Mouse (Mus musculus): ENCODE measurements around the gene Exo5. TPM values are rescaled to one million over a fixed set of nuclear protein-coding genes. Genes with fewer than 3 reads are reported as not detected.

Exo5 gene
- polyA plus RNA-seq, 1 experiment from 2014 or later: 25.1 TPM

- 34% methylated on average over 6 of the region's 6 CpGs for WGBS
- Histone ChIP-seq H3K4me2 (peak overlapping the region; percentile 88), H3K36me3 (ENCODE audit: insufficient read depth) (peaks cover 4% of the 10 kb centered on the region; the same call in 1 of the 2 replicates), H3K9ac (peak overlapping the region; percentile 81), H3K27ac (ENCODE audit: low read depth) (peak overlapping the region; percentile 85), H3K4me3 (ENCODE audit: low read depth, low read length) (peak overlapping the region; percentile 81), H3K27me3 (ENCODE audit: insufficient read depth, low read length) (no peaks in the 10 kb centered on the region), H3K4me1 (ENCODE audit: insufficient read depth) (peaks cover 5% of the 10 kb centered on the region; the same call in 1 of the 2 replicates), H3K9me3 (ENCODE audit: low read depth, low read length) (no peaks in the 10 kb centered on the region)
- ATAC-seq (ENCODE audit: insufficient read depth): no peak; the same call in 1 of the 2 replicates
- peak; percentile 40 for DNase-seq
- no peak for TF ChIP-seq CTCF (IDR thresholded peaks at IDR 0.05; ENCODE audit: low read depth)
Observed at GRCm38 (mm10) chr4:120952163-120952562, 27.3 kb upstream of the Exo5 start.

GRCm38 (mm10) chr4:120951428-120951973, 26.7 kb upstream of the Exo5 start, which contains the start of gene Zfp69:
Gene Zfp69, minus strand, starts transcription at chr4:120951699.
- peak; percentile 98 for ATAC-seq (ENCODE audit: insufficient read depth)
- Histone ChIP-seq H3K9ac (peak within 1 kb of the TSS; percentile 81), H3K4me3 (ENCODE audit: low read depth, low read length) (peak within 1 kb of the TSS; percentile 81), H3K4me1 (ENCODE audit: insufficient read depth) (peaks cover 5% of the 10 kb centered on the region; the same call in 1 of the 2 replicates), H3K27ac (ENCODE audit: low read depth) (peak within 1 kb of the TSS; percentile 92), H3K27me3 (ENCODE audit: insufficient read depth, low read length) (no peaks in the 10 kb centered on the region), H3K9me3 (ENCODE audit: low read depth, low read length) (no peaks in the 10 kb centered on the region), H3K36me3 (ENCODE audit: insufficient read depth) (peaks cover 11% of the 10 kb centered on the region), H3K4me2 (peak within 1 kb of the TSS; percentile 88)
- DNase-seq: peak; percentile 94
- TF ChIP-seq CTCF (IDR thresholded peaks at IDR 0.05; ENCODE audit: low read depth): no peak
- WGBS: 0% methylated on average over 58 of the region's 60 CpGs

DNA sequence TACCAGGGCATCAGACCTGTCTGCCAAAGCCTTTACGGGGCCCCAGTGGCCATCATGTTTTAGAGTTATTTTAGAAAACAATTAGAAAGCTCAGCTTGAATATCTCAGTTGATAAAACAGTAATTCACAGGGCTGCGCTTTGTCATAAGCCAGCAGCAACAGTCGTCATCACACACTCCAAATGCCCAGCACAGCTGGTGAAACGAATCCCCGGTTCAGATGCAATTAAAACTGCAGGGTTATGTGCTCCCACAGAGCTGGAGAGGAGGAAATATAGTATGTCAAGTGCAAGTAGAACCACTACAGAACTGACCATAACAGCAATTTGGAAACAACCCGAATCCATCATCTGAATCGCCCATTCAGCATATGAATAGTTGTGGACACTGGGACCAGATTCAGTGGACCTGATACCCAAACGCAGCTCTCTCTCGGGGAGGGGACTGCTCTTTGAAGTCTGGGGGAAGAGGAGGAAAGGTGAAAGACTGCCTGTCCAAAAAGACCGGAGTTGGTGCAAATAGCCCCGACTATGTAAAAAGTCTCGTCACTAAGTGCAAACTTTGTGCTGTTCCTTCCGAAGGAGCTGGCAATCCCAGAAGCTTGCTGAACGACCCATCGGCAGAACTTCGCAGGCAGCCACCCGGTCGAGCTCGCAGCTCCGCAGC, 26.1 kb upstream of the Exo5 start:
- 3% methylated on average over 20 of the region's 20 CpGs for WGBS
- DNase-seq (peak; percentile 60), ATAC-seq (ENCODE audit: insufficient read depth) (peak; percentile 12; the same call in 1 of the 2 replicates)
- H3K4me3 ChIP-seq (ENCODE audit: low read depth, low read length): peak overlapping the region; percentile 81
- no peaks in the 10 kb centered on the region for H3K27me3 ChIP-seq (ENCODE audit: insufficient read depth, low read length)
- peak overlapping the region; percentile 92 for H3K27ac ChIP-seq (ENCODE audit: low read depth)
- peaks cover 5% of the 10 kb centered on the region; the same call in 1 of the 2 replicates for H3K4me1 ChIP-seq (ENCODE audit: insufficient read depth)
- TF ChIP-seq CTCF (IDR thresholded peaks at IDR 0.05; ENCODE audit: low read depth): no peak
- no peaks in the 10 kb centered on the region for H3K9me3 ChIP-seq (ENCODE audit: low read depth, low read length)
- peaks cover 17% of the 10 kb centered on the region for H3K36me3 ChIP-seq (ENCODE audit: insufficient read depth)
- peak overlapping the region; percentile 88 for H3K4me2 ChIP-seq
- H3K9ac ChIP-seq: peak overlapping the region; percentile 81

DNA sequence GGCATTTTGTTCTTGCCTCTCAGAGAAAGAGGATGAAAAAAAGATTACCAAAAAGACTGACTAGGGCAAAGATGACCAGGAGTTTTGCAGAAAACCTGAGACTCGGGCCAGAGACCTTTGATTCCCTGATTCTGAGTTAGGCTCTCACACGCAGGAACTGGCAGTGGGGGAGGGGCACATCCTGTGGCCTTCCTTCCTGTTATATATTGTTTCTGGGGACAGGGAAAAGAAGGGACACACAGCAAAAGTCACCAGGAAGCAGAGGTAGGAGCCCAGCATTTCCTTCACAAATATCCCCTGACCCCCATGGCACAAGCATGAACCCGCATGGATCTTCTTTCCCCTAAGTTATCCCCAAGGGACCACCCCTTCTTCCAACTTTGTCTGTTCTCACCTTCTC, 24.1 kb upstream of the Exo5 start:
- H3K4me2 ChIP-seq: peak overlapping the region; percentile 88
- peaks cover 27% of the 10 kb centered on the region for H3K36me3 ChIP-seq (ENCODE audit: insufficient read depth)
- no peak overlapping the region for H3K9ac ChIP-seq
- H3K9me3 ChIP-seq (ENCODE audit: low read depth, low read length): no peaks in the 10 kb centered on the region
- H3K27ac ChIP-seq (ENCODE audit: low read depth): no peak overlapping the region
- no peak for TF ChIP-seq CTCF (IDR thresholded peaks at IDR 0.05; ENCODE audit: low read depth)
- DNase-seq (peak; percentile 59), ATAC-seq (ENCODE audit: insufficient read depth) (no peak)
- peaks cover 5% of the 10 kb centered on the region; the same call in 1 of the 2 replicates for H3K4me1 ChIP-seq (ENCODE audit: insufficient read depth)
- no peak overlapping the region for H3K4me3 ChIP-seq (ENCODE audit: low read depth, low read length)
- WGBS: 49% methylated on average over 3 of the region's 3 CpGs
- H3K27me3 ChIP-seq (ENCODE audit: insufficient read depth, low read length): no peaks in the 10 kb centered on the region

DNA sequence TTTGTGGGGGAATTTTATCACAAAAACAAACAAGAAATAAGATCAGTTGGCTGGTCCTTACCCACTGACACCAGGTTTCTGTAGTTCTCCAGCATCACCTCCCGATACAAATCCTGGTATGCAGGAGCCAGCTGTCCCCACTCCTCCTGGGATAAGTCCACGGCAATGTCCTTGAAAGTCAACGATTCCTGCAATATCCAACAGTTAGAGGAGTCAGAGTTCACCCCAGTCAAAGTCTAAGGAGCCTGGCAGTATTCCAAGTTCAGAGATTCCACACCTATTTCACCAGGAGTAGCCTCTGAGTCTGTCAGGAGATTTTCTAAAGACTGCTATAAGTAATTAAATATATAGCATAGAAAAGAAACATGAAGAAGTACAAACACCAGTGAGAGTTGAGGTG, 10.2 kb upstream of the Exo5 start:
- Histone ChIP-seq H3K9ac (no peak overlapping the region), H3K9me3 (ENCODE audit: low read depth, low read length) (no peaks in the 10 kb centered on the region), H3K27ac (ENCODE audit: low read depth) (no peak overlapping the region), H3K27me3 (ENCODE audit: insufficient read depth, low read length) (no peaks in the 10 kb centered on the region), H3K4me3 (ENCODE audit: low read depth, low read length) (no peak overlapping the region), H3K4me1 (ENCODE audit: insufficient read depth) (no peaks in the 10 kb centered on the region), H3K4me2 (no peak overlapping the region), H3K36me3 (ENCODE audit: insufficient read depth) (no peaks in the 10 kb centered on the region; the same call in 1 of the 2 replicates)
- TF ChIP-seq CTCF (IDR thresholded peaks at IDR 0.05; ENCODE audit: low read depth): no peak
- 63% methylated on average over 3 of the region's 3 CpGs for WGBS
- no peak for DNase-seq
- no peak for ATAC-seq (ENCODE audit: insufficient read depth)

- DNase-seq: no peak
- no peak for ATAC-seq (ENCODE audit: insufficient read depth)
- Histone ChIP-seq H3K27me3 (ENCODE audit: insufficient read depth, low read length) (no peaks in the 10 kb centered on the region), H3K4me2 (no peak overlapping the region), H3K27ac (ENCODE audit: low read depth) (no peak overlapping the region), H3K9me3 (ENCODE audit: low read depth, low read length) (no peaks in the 10 kb centered on the region), H3K36me3 (ENCODE audit: insufficient read depth) (no peaks in the 10 kb centered on the region; the same call in 1 of the 2 replicates), H3K4me3 (ENCODE audit: low read depth, low read length) (no peak overlapping the region), H3K4me1 (ENCODE audit: insufficient read depth) (no peaks in the 10 kb centered on the region), H3K9ac (no peak overlapping the region)
- 93% methylated on average over 18 of the region's 18 CpGs for WGBS
- no peak for TF ChIP-seq CTCF (IDR thresholded peaks at IDR 0.05; ENCODE audit: low read depth)
Observed at GRCm38 (mm10) chr4:120930736-120931135, 5.9 kb upstream of the Exo5 start.

- DNase-seq (no peak), ATAC-seq (ENCODE audit: insufficient read depth) (no peak)
- WGBS: 81% methylated on average over 3 of the region's 3 CpGs
- no peak overlapping the region for H3K4me2 ChIP-seq
- no peak for TF ChIP-seq CTCF (IDR thresholded peaks at IDR 0.05; ENCODE audit: low read depth)
- no peaks in the 10 kb centered on the region; the same call in 1 of the 2 replicates for H3K36me3 ChIP-seq (ENCODE audit: insufficient read depth)
- no peak overlapping the region for H3K9ac ChIP-seq
- H3K4me3 ChIP-seq (ENCODE audit: low read depth, low read length): no peak overlapping the region
- no peaks in the 10 kb centered on the region for H3K27me3 ChIP-seq (ENCODE audit: insufficient read depth, low read length)
- H3K9me3 ChIP-seq (ENCODE audit: low read depth, low read length): no peaks in the 10 kb centered on the region
- no peak overlapping the region for H3K27ac ChIP-seq (ENCODE audit: low read depth)
- no peaks in the 10 kb centered on the region; the same call in 1 of the 2 replicates for H3K4me1 ChIP-seq (ENCODE audit: insufficient read depth)
Observed at GRCm38 (mm10) chr4:120928686-120929085, 3.9 kb upstream of the Exo5 start.
